Mouse (Mus musculus): ENCODE data around the gene Gan.

GRCm38 (mm10) chr8:117112261-117112660 lies 45.7 kb upstream of the Gan start:
- TF ChIP-seq POLR2A (IDR thresholded peaks at IDR 0.05; ENCODE audit: borderline replicate concordance, insufficient read depth, low read length) (no peak), CTCF (IDR thresholded peaks at IDR 0.05; ENCODE audit: borderline replicate concordance, insufficient read depth, low read depth, low read length) (no peak)
